Mouse (Mus musculus) thymus, adult 2 months (tissue): ENCODE results near the gene Kcnab1. TPM values are rescaled to one million over a fixed set of nuclear protein-coding genes. Genes with fewer than 3 reads are reported as not detected.
"Not testable (repeated sequence)": the region's sequence is repeated elsewhere in the genome, so short reads cannot be mapped to it uniquely, and the experiment has no call there.

Experiments used
- DNase-seq: peaks from one replicate; pipeline ENCODE4 v3.0.0; 2021
- H3K27ac ChIP-seq: fragments of 200-500 bp; 2 replicates; pipeline ENCODE4 v1.5.1; 2012; ENCODE audit warnings: low read length, control low read depth; ENCODE audit not compliant: control insufficient read depth, insufficient read depth
- H3K27me3 ChIP-seq: fragments of 200-500 bp; 2 replicates; pipeline ENCODE4 v1.6.1; 2012; ENCODE audit warnings: mild to moderate bottlenecking, low read length, moderate library complexity, mixed read lengths; ENCODE audit not compliant: control insufficient read depth, insufficient read depth
- H3K36me3 ChIP-seq: fragments of 200-500 bp; 2 replicates; pipeline ENCODE4 v1.6.1; 2012; ENCODE audit warnings: mild to moderate bottlenecking, low read length, moderate library complexity; ENCODE audit not compliant: control insufficient read depth, insufficient read depth
- H3K4me1 ChIP-seq: fragments of 200-500 bp; replicated peaks from 2 replicates; pipeline ENCODE4 v1.6.1; 2012; ENCODE audit warnings: low read length; ENCODE audit not compliant: control insufficient read depth, insufficient read depth
- H3K4me3 ChIP-seq: fragments of 200-500 bp; 2 replicates; pipeline ENCODE4 v1.5.1; 2012; ENCODE audit warnings: mild to moderate bottlenecking, low read length, control low read depth, moderate library complexity; ENCODE audit not compliant: control insufficient read depth, insufficient read depth
- CTCF ChIP-seq: fragments of 200-500 bp; IDR thresholded peaks from 2 replicates; pipeline ENCODE4 v1.5.1; 2012; ENCODE audit warnings: mild to moderate bottlenecking, control low read depth, low read length, moderate library complexity, borderline replicate concordance; ENCODE audit not compliant: control insufficient read depth, poor library complexity, insufficient read depth; ENCODE audit errors: extremely low read depth
- POLR2A ChIP-seq: fragments of 200-500 bp; IDR thresholded peaks from 2 replicates; pipeline ENCODE4 v1.6.1; 2012; ENCODE audit warnings: mild to moderate bottlenecking, low read length, control low read depth, moderate library complexity; ENCODE audit not compliant: control insufficient read depth, poor library complexity, insufficient read depth; ENCODE audit errors: extremely low read depth
- WGBS: fragments of 180-500 bp; shearing (Covaris S2); methylation state at CpG from one replicate; pipeline ENCODE4 v1.1.7; 2018; 5-methylcytosine and 5-hydroxymethylcytosine counted together
- polyA plus RNA-seq: library from polyadenylated mRNA; depleted of rRNA; stranded (reverse); fragments of >200 nt; gene quantifications from 2 replicates; pipeline ENCODE4 v1.2.3, GENCODE M21; 2012

Kcnab1 gene
- polyA plus RNA-seq, 1 experiment, result 0.31 TPM

DNA sequence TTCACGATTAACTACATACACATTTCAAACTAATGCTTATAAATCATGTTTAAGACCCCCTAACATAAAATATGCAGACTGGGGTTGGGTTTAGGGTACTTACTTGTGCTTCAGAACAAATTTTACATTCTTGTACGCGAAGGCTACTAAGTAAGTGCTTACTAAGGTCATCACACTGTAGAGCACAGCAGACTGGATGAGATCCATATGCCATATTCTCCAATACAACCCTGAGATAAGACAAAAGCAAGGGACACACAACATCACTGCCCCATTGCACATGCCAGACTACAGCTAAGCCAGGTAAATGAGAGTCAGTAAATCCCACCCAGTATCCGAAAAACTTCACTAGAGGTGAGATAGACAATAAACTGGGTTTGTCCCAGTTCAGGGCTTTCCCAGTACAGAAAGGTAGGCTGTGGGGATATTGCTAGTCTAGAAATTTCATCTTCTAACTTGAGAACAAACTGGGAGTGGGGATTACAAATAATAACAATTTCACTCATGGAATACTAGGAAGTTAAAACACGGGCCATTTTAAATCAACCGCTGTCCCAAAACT, 282.1 kb downstream of the Kcnab1 start:
- peak overlapping the region; percentile 80 for H3K4me3 ChIP-seq
- no peaks in the 10 kb centered on the region for H3K4me1 ChIP-seq
- TF ChIP-seq POLR2A (no peak), CTCF (no peak)
- no peak for DNase-seq
- no peaks in the 10 kb centered on the region for H3K27me3 ChIP-seq
- peaks cover 35% of the 10 kb centered on the region for H3K36me3 ChIP-seq
- H3K27ac ChIP-seq, result no peak overlapping the region
- WGBS, result 47% methylated on average over 6 of the region's 6 CpGs

- TF ChIP-seq POLR2A (no peak), CTCF (no peak)
- Histone ChIP-seq H3K4me1 (no peaks in the 10 kb centered on the region), H3K36me3 (peaks cover 30% of the 10 kb centered on the region), H3K4me3 (peak overlapping the region; percentile 80), H3K27me3 (no peaks in the 10 kb centered on the region), H3K27ac (no peak overlapping the region)
- WGBS, result under 1% methylated on average over 37 of the region's 37 CpGs
- DNase-seq, result no peak
Measured at GRCm38 (mm10) chr3:65391784-65392420, 282.7 kb downstream of the Kcnab1 start.

GRCm38 (mm10) chr3:65392421-65392817, 283.2 kb downstream of the Kcnab1 start, which contains the start of gene Ssr3:
Gene Ssr3 (minus strand): TSS chr3:65392623.
- whole genome bisulfite sequencing, result under 1% methylated on average over 36 of the region's 36 CpGs
- peak within 1 kb of the TSS; percentile 80 for H3K4me3 ChIP-seq
- H3K4me1 ChIP-seq, result no peaks in the 10 kb centered on the region
- peak; percentile 78 for TF ChIP-seq POLR2A
- TF ChIP-seq CTCF, result peak; percentile 25; the same call in 1 of the 2 replicates
- peak; percentile 96 for DNase-seq
- H3K36me3 ChIP-seq, result peaks cover 24% of the 10 kb centered on the region
- no peak within 1 kb of the TSS for H3K27ac ChIP-seq
- H3K27me3 ChIP-seq, result no peaks in the 10 kb centered on the region

- not testable (repeated sequence) for H3K4me1 ChIP-seq, DNase-seq, H3K27ac ChIP-seq, H3K36me3 ChIP-seq, H3K27me3 ChIP-seq, H3K4me3 ChIP-seq
- 96% methylated on average over 1 of the region's 1 CpGs for WGBS
Measured at GRCm38 (mm10) chr3:65395111-65395510, 285.9 kb downstream of the Kcnab1 start.

- TF ChIP-seq POLR2A (no peak), CTCF (no peak)
- DNase-seq, result no peak
- H3K27me3 ChIP-seq, result no peaks in the 10 kb centered on the region
- 54% methylated on average over 4 of the region's 4 CpGs for whole genome bisulfite sequencing
- no peak overlapping the region for H3K4me3 ChIP-seq
- no peak overlapping the region for H3K27ac ChIP-seq
- no peaks in the 10 kb centered on the region for H3K36me3 ChIP-seq
- no peaks in the 10 kb centered on the region for H3K4me1 ChIP-seq
Measured at GRCm38 (mm10) chr3:65396835-65397504, 287.8 kb downstream of the Kcnab1 start.

GRCm38 (mm10) chr3:65397566-65397965, 288.4 kb downstream of the Kcnab1 start:
- no peaks in the 10 kb centered on the region for H3K27me3 ChIP-seq
- TF ChIP-seq POLR2A, result no peak
- no peak for TF ChIP-seq CTCF
- 94% methylated on average over 3 of the region's 3 CpGs for WGBS

DNA sequence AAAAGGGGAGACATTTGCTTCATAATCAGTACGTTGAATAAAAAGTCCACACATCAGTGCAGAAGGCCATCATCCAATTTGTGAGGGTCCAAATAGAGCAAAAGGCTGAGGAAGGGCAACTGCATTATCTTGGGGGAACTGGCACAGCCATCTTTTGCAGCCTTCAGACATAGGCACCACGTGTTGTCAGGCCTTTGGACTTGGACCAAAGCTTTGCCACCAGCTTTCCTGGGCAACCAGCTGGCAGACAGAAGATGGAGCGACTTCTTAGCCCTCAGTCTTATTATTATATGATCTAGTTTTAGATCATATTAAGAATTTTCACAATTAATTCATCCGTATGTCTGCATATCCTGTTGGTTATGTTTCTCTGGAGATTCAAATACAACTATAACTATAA, 296.6 kb downstream of the Kcnab1 start:
- DNase-seq, result no peak
- 88% methylated on average over 4 of the region's 4 CpGs for WGBS
- H3K27ac ChIP-seq, result no peak overlapping the region
- TF ChIP-seq CTCF, result no peak
- no peak for TF ChIP-seq POLR2A
- no peaks in the 10 kb centered on the region for H3K27me3 ChIP-seq
- no peaks in the 10 kb centered on the region for H3K4me1 ChIP-seq
- no peak overlapping the region for H3K4me3 ChIP-seq
- H3K36me3 ChIP-seq, result no peaks in the 10 kb centered on the region

More at GRCm38 (mm10) chr3:65397566-65397965, 288.4 kb downstream of the Kcnab1 start:
- DNase-seq, result no peak
- no peak overlapping the region for H3K4me3 ChIP-seq
- H3K27ac ChIP-seq, result no peak overlapping the region
- no peaks in the 10 kb centered on the region for H3K4me1 ChIP-seq
- no peaks in the 10 kb centered on the region for H3K36me3 ChIP-seq
